Mouse (Mus musculus) heart, postnatal 36 days (tissue): ENCODE measurements around the gene Zdhhc19. TPM values are rescaled to one million over a fixed set of nuclear protein-coding genes. Genes with fewer than 3 reads are reported as not detected.

Experiments used
- DNase-seq, 2 experiments: peaks; one replicate each; pipeline ENCODE4 v3.0.0; 2021 to 2022
- intact Hi-C: fragments of 180-260 bp; cut with DNase I; formaldehyde crosslinking; loops from one replicate; pipeline ENCODE4 v1.15.1; 2025
- total RNA-seq, 2 experiments: library from RNA; stranded (reverse); gene quantifications; 2 replicates each; pipeline ENCODE4 v1.2.3; 2021

The Zdhhc19 gene
- not detected for total RNA-seq

DNA sequence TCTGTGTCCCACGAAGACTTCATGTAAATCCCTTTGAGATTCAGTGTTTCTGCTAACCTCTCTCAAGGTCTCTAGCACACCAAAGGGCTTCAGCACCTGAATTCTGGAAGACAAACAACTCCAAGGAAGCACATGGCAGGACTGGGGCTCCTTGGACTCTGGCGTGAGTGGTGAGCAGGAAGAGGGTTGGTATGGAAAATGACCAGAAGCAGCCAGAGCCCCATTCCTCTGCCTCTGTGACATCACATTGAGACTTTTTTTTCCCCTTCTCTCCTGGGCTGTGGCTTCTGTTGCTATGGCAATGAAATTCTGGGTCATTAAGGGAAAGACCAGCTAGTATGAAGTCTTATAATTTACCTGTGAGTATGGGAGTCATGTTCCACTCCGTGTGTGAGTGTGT, at the start of gene Zdhhc19:
TSS of gene Zdhhc19 (plus strand) at position 301 of the 400 bp plus-strand sequence.
- intact Hi-C loops: loop anchor here (5.0 kb wide), 2 partner anchors 124 to 234 kb away; no protein-coding TSS in a partner anchor

DNA sequence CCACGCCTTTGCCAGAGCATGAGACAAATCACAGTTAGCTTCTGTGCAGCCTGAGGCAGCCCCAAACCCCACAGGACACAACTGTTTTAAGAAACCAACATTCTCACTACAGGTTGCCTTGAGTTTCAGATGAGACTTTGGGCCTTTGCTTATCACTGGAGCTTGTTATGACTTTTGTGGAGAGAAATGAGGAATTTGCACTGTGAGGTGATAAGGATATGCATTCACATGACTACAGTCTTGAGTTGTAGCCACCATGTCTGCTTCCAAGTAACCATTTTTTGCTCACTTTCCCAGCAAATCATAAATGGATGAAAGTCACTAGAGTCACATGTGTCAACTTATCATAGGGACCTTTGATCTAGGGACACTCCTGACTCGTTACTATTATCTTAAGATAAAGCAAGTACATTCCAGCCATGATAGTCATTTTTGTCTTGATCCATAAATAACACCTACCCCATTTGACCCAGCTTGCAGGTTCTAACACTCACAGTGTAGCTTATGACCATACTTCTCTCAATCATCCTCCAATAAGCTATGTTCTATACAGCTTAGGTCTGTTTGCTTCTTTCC, 49.4 kb upstream of the Zdhhc19 start:
- intact Hi-C loops: no loop called here

More for the DNA sequence above, at the start of gene Zdhhc19:
- DNase-seq: no peak

DNA sequence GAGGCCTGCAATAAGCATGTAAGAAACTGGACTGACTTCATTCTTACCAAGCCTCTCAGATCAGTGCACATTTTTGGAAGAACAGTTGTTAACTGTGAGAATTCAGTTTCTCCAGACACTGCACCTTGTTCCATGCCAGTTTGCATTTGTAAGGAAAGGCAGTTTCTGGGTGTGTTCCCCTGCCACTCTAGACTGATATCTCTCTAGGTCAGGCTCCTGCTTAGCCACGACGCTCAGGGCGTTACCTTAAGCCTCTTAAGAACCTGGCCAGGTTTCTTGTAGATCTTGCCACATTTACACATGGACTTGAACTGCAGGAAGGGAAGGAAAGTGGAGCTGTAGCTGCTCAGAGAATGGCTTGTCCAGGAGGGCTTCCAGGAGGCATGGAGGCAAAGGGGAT, 46.4 kb upstream of the Zdhhc19 start:
- no peak for DNase-seq
- intact Hi-C loops: no loop called here

More for the DNA sequence above, 49.4 kb upstream of the Zdhhc19 start:
- DNase-seq: no peak

DNA sequence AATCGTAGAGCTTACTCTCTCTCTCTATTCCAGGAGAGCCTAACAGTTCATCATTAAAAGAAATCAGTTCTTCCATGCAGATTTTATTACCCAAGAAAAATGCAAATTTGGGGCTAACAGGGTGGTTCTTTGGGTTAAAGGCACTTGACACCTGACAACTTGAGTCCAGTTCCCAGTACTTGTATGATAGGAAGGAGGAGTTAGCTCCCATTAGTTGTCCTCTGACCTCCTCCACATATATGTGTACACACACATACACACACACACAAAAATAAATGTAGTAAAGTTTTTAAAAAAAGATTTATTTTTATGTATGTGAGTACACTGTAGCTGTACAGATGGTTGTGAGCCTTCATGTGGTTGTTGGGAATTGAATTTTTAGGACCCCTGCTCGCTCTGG, 45.9 kb upstream of the Zdhhc19 start:
- intact Hi-C loops: no loop called here
- no peak for DNase-seq

DNA sequence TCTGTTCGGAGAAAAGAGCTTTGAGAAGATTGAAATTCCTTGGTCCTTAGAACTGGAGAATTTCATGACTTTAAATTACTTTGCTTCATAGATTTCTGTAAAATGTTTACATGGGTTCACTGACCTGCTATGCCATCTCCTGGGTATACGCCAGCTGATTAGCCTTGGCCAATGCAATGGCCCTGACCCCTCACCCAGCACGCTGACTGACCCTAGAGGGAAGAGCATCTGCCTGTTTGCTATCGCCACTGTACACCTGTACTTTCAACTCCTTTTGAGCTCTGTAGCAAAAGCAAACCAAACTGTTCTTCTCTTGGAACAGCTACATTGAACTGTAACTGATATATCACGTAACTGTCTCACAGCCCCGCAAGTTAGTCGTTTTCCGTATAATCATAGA, 43.0 kb upstream of the Zdhhc19 start:
- intact Hi-C loops: no loop called here
- no peak for DNase-seq

DNA sequence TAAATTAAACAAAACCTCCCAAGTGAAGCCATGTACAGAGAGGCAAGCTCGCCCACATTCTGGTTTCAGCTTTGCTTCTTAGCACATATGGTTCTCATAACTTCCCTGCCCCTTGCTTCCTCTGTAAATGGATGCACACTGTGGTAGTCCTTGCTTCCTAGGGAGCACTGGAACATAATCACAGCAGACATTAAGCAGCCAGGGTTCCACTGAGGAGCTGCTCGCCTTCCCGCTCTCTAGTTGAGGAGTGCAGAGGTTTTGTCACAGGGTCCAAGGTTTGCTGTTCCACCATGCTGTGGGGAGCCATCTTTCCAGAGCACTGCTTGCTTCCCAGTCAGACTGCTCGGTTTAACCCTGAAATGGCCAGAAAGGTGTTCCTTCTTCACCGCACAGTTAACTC, 41.4 kb upstream of the Zdhhc19 start:
- intact Hi-C loops: no loop called here
- no peak for DNase-seq

DNA sequence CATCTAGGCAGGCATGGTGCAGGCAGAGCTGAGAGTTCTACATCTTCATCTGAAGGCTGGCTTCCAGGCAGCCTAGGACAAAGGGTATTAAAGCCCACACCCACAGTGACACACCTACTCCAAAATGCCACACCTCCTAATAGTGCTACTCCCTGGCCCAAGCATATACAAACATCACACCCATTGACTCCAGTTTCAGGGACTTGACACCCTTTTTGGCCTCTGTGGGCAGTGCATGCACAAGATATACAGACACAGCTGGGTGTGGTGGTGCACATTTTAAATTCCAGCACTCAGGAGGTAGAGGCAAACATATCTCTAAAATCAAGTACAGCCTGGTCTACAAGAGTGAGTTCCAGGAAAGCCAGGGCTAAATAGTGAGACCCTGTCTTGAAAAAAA, 40.0 kb upstream of the Zdhhc19 start:
- no peak for DNase-seq
- intact Hi-C loops: no loop called here

DNA sequence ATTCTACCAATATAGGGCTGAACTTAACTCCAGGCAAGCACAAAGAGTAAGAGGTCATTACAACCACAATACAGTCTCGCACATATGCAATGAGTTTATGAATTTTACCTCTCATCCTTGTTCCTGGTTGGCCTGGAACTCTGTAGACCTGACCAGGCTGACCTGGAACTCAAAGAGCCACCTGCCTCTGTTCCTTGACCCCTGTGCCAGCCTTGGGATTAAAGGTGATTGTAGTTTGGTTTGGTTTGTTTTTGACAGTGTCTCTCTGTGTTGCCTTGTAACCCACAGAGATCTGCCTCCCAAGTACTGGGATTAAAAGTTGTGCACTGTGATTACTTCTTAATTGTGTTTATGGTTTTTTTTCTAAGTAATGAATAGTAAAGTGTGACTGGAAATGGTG, 39.3 kb upstream of the Zdhhc19 start:
- intact Hi-C loops: no loop called here
- DNase-seq: no peak

DNA sequence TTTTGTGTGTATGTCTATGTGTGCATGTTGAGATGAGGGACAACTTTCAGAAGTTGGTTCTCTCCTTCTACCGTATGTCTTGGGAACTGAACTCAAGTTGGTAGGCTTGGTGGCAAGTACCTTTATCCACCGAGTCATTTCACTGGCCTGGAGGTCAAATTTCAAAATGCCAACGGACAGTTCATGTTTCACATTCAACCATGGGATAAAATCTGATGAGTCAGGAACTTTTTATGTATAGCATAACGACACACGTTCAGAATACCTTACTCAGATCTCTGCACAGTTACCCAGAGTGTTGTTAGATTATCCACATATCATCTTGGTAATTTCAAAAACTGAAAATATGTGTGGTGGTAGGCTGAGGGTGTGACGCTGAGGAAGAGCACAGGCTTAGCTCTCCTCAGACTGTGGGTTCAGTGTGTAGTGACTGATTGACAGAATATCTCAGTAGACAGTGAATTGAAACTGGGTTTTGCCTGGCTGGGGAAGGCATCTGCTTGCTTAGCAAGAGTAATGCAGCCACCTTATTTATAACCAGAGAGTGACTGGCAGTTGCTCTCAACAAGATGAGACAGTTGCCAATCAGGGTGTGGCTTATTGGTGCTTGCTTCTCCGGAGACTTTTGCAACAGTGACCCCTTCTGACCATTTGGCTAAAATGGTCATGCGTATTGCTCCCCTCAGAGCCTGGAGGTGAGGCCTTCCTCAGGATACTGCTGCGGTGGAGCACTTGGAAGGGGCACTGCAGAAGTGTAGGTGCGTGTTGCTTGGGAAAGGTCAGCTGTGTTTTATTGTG, 38.3 kb upstream of the Zdhhc19 start:
- intact Hi-C loops: loop anchor here (1.0 to 2.0 kb wide), 3 partner anchors 29 to 193 kb away; no protein-coding TSS in a partner anchor
- DNase-seq: peak; percentile 52 to 62

DNA sequence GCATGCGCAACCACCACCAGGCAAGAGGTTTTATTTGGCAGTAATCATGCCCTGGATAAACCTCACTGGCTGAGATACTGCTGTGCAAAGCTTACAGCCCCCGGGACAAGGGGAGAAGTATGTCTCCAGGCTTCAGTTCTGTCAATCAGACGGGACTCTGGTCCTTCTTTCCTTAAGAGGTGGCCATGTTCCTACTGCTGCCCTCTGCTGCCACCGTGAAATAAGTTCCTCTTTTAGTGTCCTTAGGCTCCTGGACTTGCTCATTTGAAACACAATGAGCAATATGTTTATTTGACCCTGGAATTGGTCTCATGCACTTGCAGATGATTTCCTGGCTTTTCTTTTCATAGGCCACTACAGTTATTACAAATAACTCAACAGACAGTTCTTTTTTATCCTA, 35.5 kb upstream of the Zdhhc19 start:
- intact Hi-C loops: no loop called here
- no peak for DNase-seq

DNA sequence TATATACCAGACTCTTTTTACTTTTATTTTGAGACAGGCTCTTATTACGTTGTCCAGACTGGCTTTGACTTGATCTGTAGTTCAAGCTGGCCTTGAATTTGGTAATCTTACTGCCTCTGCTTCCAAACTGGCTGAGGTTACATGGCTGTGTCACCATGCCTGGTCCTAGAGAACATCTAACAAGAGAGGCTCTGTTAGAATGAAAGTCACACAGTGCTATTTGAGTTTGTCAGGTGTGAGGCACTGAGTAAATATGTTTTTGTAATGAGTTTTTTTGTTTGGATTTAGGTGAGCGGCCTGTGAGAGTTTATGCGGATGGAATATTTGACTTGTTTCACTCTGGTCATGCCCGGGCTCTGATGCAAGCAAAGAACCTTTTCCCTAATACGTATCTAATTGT, 34.4 kb upstream of the Zdhhc19 start:
- DNase-seq: no peak
- intact Hi-C loops: no loop called here

DNA sequence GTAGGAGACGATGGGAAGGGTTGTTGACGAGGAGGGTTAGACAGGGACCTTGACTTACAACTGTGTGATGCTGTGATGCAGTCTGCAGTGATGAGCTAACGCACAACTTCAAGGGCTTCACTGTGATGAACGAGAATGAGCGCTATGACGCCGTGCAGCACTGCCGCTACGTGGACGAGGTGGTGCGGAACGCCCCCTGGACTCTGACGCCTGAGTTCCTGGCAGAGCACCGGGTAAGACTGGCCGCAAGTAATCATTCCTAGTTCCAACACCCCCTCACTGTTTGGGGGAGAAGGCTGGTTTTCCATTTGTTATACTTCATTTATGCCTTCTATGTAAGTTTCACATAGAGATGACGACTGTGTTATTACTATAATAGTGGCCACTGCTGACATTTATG, 33.1 kb upstream of the Zdhhc19 start:
- intact Hi-C loops: no loop called here
- DNase-seq: no peak

DNA sequence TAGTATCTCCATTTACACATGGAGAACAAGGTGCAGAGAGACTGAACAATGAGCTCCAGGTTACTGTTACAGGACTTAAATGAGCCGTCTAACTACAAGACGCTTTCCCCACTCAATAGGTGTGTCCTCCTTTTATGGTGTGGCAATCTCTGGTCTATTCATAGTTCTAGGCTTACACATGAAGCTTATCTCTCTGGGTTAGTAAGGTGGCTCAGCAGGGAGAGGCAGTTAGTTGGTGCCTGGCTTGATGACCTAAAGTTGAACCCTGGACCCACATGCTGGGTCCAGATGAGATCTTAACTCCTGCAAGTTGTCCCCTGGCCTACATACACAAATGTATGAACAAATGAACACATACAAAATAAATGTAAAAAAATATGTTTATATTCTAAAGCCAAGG, 32.6 kb upstream of the Zdhhc19 start:
- intact Hi-C loops: no loop called here
- no peak for DNase-seq

DNA sequence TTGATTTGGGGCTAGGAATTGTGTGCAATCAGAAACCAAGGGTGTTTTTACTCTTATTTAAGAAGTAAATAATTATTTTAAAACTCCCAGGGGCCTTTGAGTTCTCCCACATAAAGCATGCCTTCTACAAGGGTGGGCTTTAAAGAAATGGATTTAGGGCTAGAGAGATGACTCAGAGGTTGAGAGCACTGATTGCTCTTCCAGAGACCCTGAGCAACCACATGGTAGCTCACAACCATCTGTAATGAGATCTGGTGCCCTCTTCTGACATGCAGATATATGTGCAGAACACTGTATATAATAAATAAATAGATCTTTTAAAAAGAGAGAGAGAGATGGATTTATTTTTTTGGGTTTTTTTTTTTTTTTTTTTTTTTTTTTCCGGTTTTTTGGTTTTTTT, 31.2 kb upstream of the Zdhhc19 start:
- intact Hi-C loops: no loop called here
- DNase-seq: no peak

DNA sequence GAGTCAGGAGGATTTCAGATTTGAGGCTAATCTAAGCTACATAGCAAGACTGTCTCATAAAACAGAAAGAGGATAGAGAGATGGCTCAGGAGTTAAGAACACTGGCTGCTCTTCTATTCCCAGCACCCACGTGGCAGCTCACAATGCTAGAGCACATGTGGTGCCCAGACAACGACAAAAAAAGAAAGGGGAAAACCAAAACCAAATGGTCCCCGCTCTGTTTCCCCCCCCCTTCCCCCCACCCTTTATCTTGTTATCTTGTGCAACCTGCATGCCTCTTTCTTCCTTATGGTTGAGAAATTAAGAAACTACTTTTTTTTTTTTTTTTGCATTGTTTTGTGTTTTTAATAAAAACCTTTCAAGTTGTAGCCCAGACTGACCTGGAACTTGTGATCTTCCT, 27.6 kb upstream of the Zdhhc19 start:
- intact Hi-C loops: no loop called here
- no peak for DNase-seq

DNA sequence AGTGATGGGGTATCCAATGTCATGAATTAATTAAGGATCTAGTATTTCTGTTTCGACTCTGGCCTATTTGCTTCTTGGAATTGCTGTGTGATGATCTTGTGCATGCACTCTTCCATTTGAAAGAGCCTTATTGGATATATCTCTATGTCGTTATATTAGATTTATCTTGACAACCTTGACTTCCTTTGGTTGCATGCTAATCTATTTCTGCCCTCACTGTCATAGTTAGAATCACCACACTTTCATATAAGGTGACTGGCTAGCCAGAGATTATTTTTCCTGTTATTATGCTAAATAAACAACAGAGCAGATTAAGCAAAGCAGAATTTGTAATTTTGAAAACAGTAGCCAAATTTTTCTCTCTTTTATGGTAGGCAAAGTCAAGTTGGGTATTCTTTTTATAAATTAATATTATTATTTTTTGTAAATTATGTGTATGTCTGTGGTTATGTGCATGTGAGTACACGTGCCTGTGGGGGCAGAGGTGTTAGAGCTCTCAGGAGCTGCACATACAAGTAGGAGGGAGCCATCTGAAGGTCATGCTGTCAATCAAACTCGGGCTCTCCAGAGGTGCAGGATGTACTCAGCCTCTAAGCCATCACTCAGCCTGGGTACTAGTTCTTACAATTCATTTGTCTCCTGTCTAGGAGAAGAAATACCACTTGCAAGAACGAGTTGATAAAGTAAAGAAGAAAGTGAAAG, 26.5 kb upstream of the Zdhhc19 start:
- DNase-seq: no peak
- intact Hi-C loops: no loop called here

DNA sequence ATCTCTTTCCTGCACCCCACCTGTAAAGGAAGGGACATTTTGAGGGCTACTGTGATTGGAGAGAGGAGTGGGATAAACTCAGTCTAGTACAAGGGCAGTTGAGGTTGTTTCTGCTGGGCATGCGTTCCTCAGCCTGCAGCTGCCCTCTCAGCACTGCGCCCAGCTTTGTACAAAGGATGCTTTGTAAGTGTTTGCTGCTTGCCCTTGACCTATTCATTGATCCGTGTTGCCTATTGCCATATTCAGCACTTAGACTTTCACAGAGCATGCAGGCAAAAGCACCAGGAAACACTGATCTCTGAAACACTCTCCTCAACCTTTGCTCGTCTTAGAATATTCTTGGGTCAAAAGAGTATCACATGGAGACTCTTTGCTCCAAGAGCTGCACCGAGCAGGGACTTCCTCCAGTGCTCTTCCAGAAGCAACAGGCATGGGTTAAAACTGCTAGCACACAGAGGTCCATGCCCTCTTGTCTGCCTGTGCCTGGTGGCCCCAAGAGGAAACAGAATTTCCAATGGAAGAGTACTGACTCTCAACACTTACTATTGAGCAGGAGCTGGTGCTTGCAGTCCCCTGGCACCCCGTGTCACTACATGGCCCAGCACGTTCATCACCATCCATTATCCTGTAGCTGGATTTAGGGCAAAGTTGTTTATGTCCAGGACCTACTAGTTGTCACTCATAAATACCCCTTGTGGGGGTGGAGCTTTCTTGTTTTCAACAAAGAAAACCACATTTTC, 23.6 kb upstream of the Zdhhc19 start:
- DNase-seq: no peak
- intact Hi-C loops: no loop called here

DNA sequence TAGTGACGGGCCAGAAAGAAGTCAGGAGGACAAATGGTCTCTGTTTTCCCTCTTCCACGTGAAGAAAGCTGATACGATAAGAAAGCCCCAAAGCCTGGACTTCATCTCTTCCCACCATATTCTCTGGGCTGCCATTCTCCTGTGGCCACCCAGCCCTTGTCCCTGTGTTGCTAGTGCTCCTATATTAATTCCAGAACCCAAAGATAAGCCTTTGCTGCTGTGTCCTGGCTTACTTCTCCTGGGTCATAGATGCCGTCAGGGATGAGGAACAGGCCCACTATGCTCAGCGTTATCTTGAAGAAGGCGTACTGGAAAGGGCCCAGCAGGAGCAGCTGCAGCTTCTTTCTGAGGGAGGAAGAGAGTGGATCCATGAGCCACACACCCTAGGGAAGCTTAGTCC, 18.8 kb upstream of the Zdhhc19 start:
- DNase-seq: no peak
- intact Hi-C loops: no loop called here

DNA sequence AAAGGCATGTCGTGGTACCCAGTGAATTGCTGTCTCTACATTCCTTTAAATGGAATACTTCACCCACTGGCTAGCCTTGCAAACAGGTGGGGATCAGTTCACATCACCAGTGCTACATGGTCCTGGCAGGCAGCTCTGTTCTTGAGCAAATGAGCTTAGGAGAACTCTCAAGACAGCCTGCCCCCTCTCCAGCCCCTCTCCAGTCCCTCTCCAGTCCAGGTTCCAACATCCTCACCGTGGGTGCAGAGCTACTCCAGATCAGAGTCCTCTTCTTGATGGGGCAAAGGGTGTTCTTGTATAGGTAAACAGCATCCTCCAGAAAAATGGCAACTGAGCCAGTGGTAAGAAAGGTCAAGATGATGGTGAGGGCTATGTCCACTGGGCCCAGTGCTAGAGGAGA, 16.6 kb upstream of the Zdhhc19 start:
- intact Hi-C loops: no loop called here

DNA sequence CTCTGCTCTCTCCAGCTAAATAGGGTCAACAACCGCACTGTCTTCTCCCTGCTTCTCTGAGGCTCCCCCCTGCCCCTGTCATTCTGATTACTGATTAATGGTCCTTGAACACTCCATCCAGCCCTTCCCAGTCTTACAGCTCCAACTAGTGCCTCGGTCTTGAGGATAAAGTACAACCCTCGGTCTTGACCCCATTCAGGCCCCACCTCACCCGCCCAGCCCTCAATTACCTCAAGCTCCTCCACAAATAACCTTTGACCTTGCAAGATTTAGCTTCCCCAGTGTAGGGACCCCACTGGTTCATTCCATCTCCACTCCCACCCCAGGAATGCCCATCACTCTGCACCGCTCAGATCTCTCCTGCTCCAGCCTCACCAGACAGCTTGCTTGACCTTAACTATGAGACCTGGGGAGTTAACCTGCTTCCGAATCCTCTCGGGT, 11.6 kb upstream of the Zdhhc19 start:
- intact Hi-C loops: no loop called here
- no peak for DNase-seq

More for the DNA sequence above, 16.6 kb upstream of the Zdhhc19 start:
- DNase-seq: no peak

DNA sequence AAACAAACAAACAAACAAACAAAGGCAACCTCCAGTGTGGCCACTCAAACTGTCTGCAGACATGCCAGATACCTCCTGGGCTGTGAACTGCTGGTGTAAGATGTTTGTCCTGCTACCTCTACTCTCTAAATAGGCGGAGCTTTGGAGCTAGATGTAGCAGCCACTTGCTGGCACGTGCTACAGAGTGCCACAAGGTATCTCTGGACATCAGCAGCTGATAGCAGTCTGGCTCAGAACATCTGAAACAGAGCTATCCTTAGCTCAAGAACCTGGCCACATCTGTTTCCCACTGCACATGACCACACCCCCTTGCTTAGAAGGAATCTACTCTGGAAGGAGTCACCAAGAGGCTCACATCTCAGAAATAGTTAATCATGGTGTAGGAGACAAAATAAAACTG, 10.9 kb upstream of the Zdhhc19 start:
- intact Hi-C loops: no loop called here
- DNase-seq: no peak
